Mouse (Mus musculus) brain, embryonic 14.5 days (tissue): ENCODE results near the gene Lpar3.

Experiments used
- CTCF ChIP-seq: fragments of 200-500 bp; IDR thresholded peaks from 2 replicates; pipeline ENCODE4 v1.5.1; 2012; ENCODE audit warnings: inconsistent platforms, mild to moderate bottlenecking, moderate library complexity, borderline replicate concordance; ENCODE audit not compliant: insufficient read depth, insufficient read length; ENCODE audit errors: extremely low read depth
- POLR2A ChIP-seq: fragments of 200-500 bp; IDR thresholded peaks from 2 replicates; pipeline ENCODE4 v1.6.1; 2012; ENCODE audit warnings: mild to moderate bottlenecking, inconsistent platforms, borderline replicate concordance; ENCODE audit not compliant: poor library complexity, insufficient read depth, insufficient read length, severe bottlenecking; ENCODE audit errors: extremely low read depth

DNA sequence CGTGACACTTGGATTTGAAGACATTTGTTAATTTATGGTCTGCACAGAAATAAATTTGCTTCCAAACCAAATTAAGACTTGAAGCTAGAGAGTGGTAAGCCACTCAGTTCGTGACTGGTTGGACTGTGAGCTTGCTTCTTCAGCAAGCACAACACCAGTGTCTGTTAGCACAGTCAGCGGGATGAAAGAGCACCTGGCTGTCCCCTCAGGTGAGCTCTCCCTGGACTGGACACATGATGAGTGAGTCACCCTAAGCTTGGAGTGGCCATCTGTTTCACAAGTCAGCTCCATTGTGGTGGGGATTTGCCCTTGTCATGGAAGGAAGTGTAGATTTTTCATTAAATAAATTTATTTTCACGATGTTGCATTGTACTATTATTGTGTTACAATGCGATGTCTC is 25.6 kb upstream of the Lpar3 start:
- TF ChIP-seq POLR2A (no peak), CTCF (no peak)
